Mouse (Mus musculus) hindbrain, embryonic 12.5 days (tissue): ENCODE results near the gene Ngef. TPM values are rescaled to one million over a fixed set of nuclear protein-coding genes. Genes with fewer than 3 reads are reported as not detected.

Experiments
- ATAC-seq: fragments of 200-750 bp; cut with Nextera tagmentation; 2 replicates; pipeline ENCODE4 v1.8.0; 2017; ENCODE audit warnings: moderate TSS enrichment; ENCODE audit not compliant: low FRiP score
- H3K27ac ChIP-seq: fragments of 300-500 bp; sonication (generic); 2 replicates; pipeline ENCODE4 v1.5.1; 2016; ENCODE audit warnings: mild to moderate bottlenecking
- H3K27me3 ChIP-seq: fragments of 300-500 bp; sonication (generic); 2 replicates; pipeline ENCODE4 v1.6.1; 2016; ENCODE audit warnings: mild to moderate bottlenecking
- H3K36me3 ChIP-seq: fragments of 300-500 bp; sonication (generic); 2 replicates; pipeline ENCODE4 v1.6.1; 2016; ENCODE audit warnings: mild to moderate bottlenecking
- H3K4me1 ChIP-seq: fragments of 300-500 bp; sonication (generic); 2 replicates; pipeline ENCODE4 v1.6.1; 2016
- H3K4me2 ChIP-seq: fragments of 300-500 bp; sonication (generic); replicated peaks from 2 replicates; pipeline ENCODE4 v1.6.1; 2016; ENCODE audit warnings: mild to moderate bottlenecking
- H3K4me3 ChIP-seq: fragments of 300-500 bp; sonication (generic); 2 replicates; pipeline ENCODE4 v1.5.1; 2016; ENCODE audit warnings: mild to moderate bottlenecking
- H3K9ac ChIP-seq: fragments of 300-500 bp; sonication (generic); 2 replicates; pipeline ENCODE4 v1.6.1; 2016; ENCODE audit warnings: mild to moderate bottlenecking, moderate library complexity
- H3K9me3 ChIP-seq: fragments of 300-500 bp; sonication (generic); replicated peaks from 2 replicates; pipeline ENCODE4 v1.6.1; 2016; ENCODE audit warnings: mild to moderate bottlenecking
- WGBS: fragments of 180-500 bp; shearing (Covaris S2); methylation state at CpG from one replicate; pipeline ENCODE4 v1.1.7; 2016; 5-methylcytosine and 5-hydroxymethylcytosine counted together
- polyA plus RNA-seq: library from polyadenylated mRNA; unstranded; fragments of >200 nt; fragmentation: Nextera tagmentation; extraction: Ambion mirVana; gene quantifications from 2 replicates; pipeline ENCODE4 v1.2.1, GENCODE M21; 2016

The Ngef gene
- polyA plus RNA-seq, 1 experiment from 2014 or later = 5.9 TPM

DNA sequence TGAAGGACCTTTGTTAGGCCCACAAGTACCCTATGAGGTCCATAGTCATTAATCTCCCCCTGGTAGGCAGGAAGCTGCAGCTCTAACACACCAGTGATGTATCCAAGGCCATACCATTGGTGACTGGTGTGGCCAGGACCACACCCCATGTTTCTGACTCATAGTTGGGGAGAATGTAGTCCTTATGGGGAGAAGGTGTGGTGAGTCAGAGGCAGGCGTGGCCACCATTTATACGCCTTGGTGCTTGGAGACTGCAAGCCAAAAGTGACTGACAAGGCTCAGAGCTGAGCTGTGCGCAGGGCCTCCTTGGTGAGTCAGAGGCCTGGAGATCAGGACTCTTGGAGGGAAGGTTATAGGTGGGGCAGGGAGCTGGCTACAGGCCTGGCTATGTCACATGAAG, 22.7 kb downstream of the Ngef start:
- no peak overlapping the region for H3K9ac ChIP-seq
- no peak overlapping the region for H3K4me2 ChIP-seq
- no peak overlapping the region for H3K4me3 ChIP-seq
- WGBS = 87% methylated on average over 3 of the region's 3 CpGs
- H3K36me3 ChIP-seq = no peaks in the 10 kb centered on the region
- no peak for ATAC-seq
- peaks cover 5% of the 10 kb centered on the region; the same call in 1 of the 2 replicates for H3K4me1 ChIP-seq
- H3K9me3 ChIP-seq = no peaks in the 10 kb centered on the region
- H3K27ac ChIP-seq = no peak overlapping the region
- H3K27me3 ChIP-seq = no peaks in the 10 kb centered on the region

GRCm38 (mm10) chr1:87541614-87542013, 32.1 kb downstream of the Ngef start:
- Histone ChIP-seq H3K27ac (no peak overlapping the region), H3K36me3 (no peaks in the 10 kb centered on the region), H3K4me3 (no peak overlapping the region), H3K4me2 (no peak overlapping the region), H3K27me3 (no peaks in the 10 kb centered on the region), H3K9ac (no peak overlapping the region), H3K9me3 (no peaks in the 10 kb centered on the region), H3K4me1 (peaks cover 9% of the 10 kb centered on the region; the same call in 1 of the 2 replicates)
- 28% methylated on average over 7 of the region's 7 CpGs for WGBS
- ATAC-seq = no peak

DNA sequence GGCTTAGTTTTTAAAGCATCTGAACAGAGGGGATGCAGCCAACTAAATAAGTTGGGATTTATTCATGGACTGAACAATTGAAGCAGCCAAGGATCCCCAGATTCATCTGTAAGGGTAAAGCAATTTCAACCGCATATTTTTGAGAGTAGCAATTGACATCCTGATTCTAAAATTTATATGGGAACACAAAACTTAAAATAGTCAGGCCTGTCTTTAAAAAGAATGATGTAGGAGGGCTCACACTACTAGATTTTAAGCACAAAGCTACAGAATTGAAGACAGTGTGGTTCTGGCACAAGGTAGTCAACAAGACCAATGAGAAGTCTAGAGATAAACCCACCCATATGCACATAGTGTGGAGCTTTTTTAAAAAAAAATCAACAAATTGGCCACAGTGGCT, 36.7 kb downstream of the Ngef start:
- H3K4me1 ChIP-seq = no peaks in the 10 kb centered on the region
- H3K27me3 ChIP-seq = no peaks in the 10 kb centered on the region
- 93% methylated on average over 1 of the region's 1 CpGs for WGBS
- H3K36me3 ChIP-seq = no peaks in the 10 kb centered on the region
- no peak for ATAC-seq
- no peak overlapping the region for H3K4me2 ChIP-seq
- H3K4me3 ChIP-seq = no peak overlapping the region
- H3K9ac ChIP-seq = no peak overlapping the region
- H3K9me3 ChIP-seq = no peaks in the 10 kb centered on the region
- no peak overlapping the region for H3K27ac ChIP-seq

DNA sequence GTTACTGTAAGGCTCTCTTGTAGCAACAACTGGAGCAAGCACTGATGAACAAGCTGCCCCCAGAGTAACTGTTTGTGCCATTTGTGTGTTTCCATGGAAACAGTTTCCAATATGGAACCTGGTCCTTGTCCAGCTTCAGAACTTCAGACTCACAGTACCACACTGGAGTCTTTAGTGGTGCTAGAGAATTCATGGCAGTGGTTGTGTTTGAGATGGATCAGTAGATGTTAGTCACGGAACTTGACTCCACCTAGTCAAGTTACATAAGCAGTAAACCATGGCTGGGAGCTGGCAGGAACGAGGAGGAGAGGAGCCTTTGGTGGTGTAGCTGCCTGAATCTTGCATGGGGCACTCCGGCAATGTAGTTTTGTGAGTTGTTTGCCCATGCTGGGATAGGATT, 39.6 kb downstream of the Ngef start:
- H3K27me3 ChIP-seq = no peaks in the 10 kb centered on the region
- H3K4me1 ChIP-seq = no peaks in the 10 kb centered on the region
- no peak overlapping the region for H3K4me2 ChIP-seq
- H3K36me3 ChIP-seq = no peaks in the 10 kb centered on the region
- no peaks in the 10 kb centered on the region for H3K9me3 ChIP-seq
- ATAC-seq = no peak
- 87% methylated on average over 3 of the region's 3 CpGs for WGBS
- no peak overlapping the region for H3K9ac ChIP-seq
- no peak overlapping the region for H3K27ac ChIP-seq
- H3K4me3 ChIP-seq = no peak overlapping the region

DNA sequence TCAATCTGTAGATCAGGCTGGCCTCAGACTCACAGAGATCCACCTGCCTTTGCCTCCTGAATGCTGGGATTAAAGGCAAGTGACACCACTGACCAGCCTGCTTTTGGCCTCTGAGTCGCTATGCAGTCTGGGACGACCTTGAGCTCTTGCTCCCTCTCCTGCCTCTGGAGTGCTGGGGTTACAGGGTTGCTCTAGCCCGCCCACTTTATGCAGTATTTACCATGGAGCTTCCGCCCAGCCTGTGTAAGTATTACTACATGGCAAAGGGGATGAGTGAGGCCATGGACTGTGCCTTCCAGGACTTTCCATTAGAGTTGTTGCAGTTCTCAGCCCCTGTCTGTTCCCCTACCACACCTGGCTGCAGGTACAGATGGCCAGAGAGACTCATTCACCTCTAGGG, 41.3 kb downstream of the Ngef start:
- H3K4me2 ChIP-seq = no peak overlapping the region
- no peak for ATAC-seq
- H3K9me3 ChIP-seq = no peaks in the 10 kb centered on the region
- no peak overlapping the region for H3K27ac ChIP-seq
- H3K36me3 ChIP-seq = no peaks in the 10 kb centered on the region
- WGBS = 73% methylated on average over 4 of the region's 4 CpGs
- H3K4me1 ChIP-seq = no peaks in the 10 kb centered on the region
- no peak overlapping the region for H3K9ac ChIP-seq
- H3K27me3 ChIP-seq = no peaks in the 10 kb centered on the region
- H3K4me3 ChIP-seq = no peak overlapping the region

DNA sequence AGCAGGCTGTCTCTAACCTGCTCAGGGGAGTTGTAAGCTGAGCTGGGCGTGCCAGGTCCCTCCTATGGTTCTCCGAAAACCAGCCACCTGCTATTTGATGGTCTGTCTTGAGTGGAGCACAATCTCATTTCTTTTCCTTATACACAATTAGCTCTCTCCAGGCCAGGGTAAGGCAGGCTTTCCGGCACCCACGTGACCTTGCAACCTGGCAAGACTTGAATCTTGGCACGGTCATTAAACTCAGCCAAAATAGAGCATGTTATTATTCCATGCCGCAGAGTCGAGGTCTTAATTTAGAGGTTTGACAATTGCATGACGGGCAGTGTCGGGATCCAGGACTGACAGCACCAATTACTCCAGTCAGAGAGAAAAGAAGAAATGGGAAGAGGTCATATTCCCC, 46.5 kb downstream of the Ngef start:
- 77% methylated on average over 9 of the region's 9 CpGs for WGBS
- H3K27ac ChIP-seq = no peak overlapping the region
- H3K9me3 ChIP-seq = no peaks in the 10 kb centered on the region
- no peaks in the 10 kb centered on the region for H3K36me3 ChIP-seq
- H3K27me3 ChIP-seq = no peaks in the 10 kb centered on the region
- ATAC-seq = no peak
- no peaks in the 10 kb centered on the region for H3K4me1 ChIP-seq
- no peak overlapping the region for H3K4me2 ChIP-seq
- no peak overlapping the region for H3K4me3 ChIP-seq
- H3K9ac ChIP-seq = no peak overlapping the region

GRCm38 (mm10) chr1:87525041-87525440, 48.6 kb downstream of the Ngef start:
- H3K4me1 ChIP-seq = no peaks in the 10 kb centered on the region
- ATAC-seq = no peak
- 90% methylated on average over 7 of the region's 7 CpGs for WGBS

DNA sequence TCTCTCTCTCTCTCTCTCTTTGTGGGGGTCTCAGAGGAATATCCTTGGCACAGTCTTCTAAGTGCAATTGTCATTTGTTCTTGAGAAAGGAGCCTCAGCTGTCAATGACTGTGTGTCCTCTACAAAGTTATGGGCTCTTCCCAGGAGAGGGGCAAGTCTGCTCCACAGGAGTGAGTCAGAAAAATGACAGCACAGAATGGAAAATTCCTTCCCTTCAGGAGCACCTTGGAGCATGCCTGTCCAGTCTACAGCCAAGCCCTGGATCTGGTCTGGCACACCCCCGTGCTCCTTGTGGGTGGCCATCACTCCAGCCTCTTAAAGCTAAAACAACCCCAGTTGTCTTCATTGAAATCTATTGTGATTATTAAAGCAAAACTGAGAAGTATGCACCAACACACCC, 52.1 kb downstream of the Ngef start:
- H3K4me1 ChIP-seq = no peaks in the 10 kb centered on the region
- no peak for ATAC-seq
- H3K27ac ChIP-seq = no peak overlapping the region
- no peaks in the 10 kb centered on the region for H3K36me3 ChIP-seq
- no peak overlapping the region for H3K9ac ChIP-seq
- H3K4me2 ChIP-seq = no peak overlapping the region
- H3K27me3 ChIP-seq = peaks cover 5% of the 10 kb centered on the region; the same call in 1 of the 2 replicates
- no peak overlapping the region for H3K4me3 ChIP-seq
- 76% methylated on average over 1 of the region's 1 CpGs for WGBS
- H3K9me3 ChIP-seq = no peaks in the 10 kb centered on the region

More at GRCm38 (mm10) chr1:87525041-87525440, 48.6 kb downstream of the Ngef start:
- no peak overlapping the region for H3K9ac ChIP-seq
- H3K9me3 ChIP-seq = no peaks in the 10 kb centered on the region
- no peak overlapping the region for H3K4me2 ChIP-seq
- no peak overlapping the region for H3K4me3 ChIP-seq
- no peak overlapping the region for H3K27ac ChIP-seq
- H3K27me3 ChIP-seq = peaks cover 5% of the 10 kb centered on the region; the same call in 1 of the 2 replicates
- H3K36me3 ChIP-seq = no peaks in the 10 kb centered on the region

DNA sequence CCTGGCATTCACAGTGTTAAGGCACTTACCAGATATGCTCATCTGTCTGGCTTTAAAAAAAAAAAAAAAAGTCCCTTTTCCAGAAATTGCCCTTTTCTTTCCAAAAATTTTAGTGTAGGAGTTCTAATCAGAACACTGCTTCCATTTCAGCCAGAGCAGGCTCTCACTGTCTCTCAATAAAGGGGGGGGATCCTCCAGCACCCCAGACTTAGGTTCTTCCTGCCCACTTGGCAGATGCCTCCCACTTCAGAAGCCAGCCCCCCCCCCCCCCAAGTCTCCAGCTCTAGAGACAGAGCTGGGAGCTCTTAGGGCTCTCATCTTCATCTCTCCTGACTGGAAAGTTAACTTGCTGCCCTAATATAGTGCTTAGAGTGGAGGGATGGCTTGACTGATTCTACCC, 53.2 kb downstream of the Ngef start:
- Histone ChIP-seq H3K9ac (0 out of 2 replicates have a peak overlapping the region, but pooled peaks have one; percentile 8), H3K4me1 (no peaks in the 10 kb centered on the region), H3K4me3 (no peak overlapping the region), H3K27me3 (peaks cover 5% of the 10 kb centered on the region; the same call in 1 of the 2 replicates), H3K36me3 (no peaks in the 10 kb centered on the region), H3K4me2 (0 out of 2 replicates have a peak overlapping the region, but pooled peaks have one; percentile 11), H3K9me3 (no peaks in the 10 kb centered on the region), H3K27ac (no peak overlapping the region)
- ATAC-seq = no peak

GRCm38 (mm10) chr1:87510845-87511244, 62.8 kb downstream of the Ngef start:
- Histone ChIP-seq H3K9me3 (no peaks in the 10 kb centered on the region), H3K9ac (no peak overlapping the region), H3K27ac (no peak overlapping the region), H3K4me1 (peaks cover 12% of the 10 kb centered on the region), H3K36me3 (no peaks in the 10 kb centered on the region), H3K4me3 (peak overlapping the region; percentile 71; the same call in 1 of the 2 replicates), H3K4me2 (peak overlapping the region; percentile 88), H3K27me3 (peaks cover 43% of the 10 kb centered on the region)
- no peak for ATAC-seq
- 33% methylated on average over 5 of the region's 5 CpGs for WGBS

DNA sequence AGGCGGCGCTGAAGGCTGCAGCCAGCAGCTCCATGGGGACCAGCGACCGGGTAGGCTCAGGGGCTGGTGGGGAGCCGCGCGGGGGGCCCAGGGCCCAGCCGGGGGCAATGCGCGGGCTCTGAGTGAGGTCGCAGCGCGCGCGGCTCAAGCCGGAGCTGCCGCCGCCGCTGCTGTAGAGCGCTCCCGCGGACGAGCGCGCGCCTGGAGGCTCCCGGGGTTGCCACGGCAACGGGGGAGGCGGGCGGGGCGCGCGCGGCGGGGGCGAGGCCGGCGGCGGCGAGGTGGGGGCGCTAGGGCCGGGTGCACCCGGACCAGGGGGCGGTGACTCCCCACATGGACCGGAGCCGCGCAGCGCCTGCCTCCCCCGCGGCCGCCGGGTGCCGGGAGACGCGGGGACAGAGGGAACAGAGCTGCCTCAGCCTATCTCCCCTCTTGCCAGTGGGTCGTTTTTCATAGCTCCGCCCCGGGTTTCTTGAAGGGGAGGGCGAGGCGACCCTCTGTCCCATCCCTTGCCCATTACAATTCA, 63.4 kb downstream of the Ngef start:
- H3K9me3 ChIP-seq = no peaks in the 10 kb centered on the region
- peaks cover 12% of the 10 kb centered on the region for H3K4me1 ChIP-seq
- WGBS = 2% methylated on average over 33 of the region's 61 CpGs
- ATAC-seq = peak; percentile 90
- H3K36me3 ChIP-seq = no peaks in the 10 kb centered on the region
- peak overlapping the region; percentile 88 for H3K4me2 ChIP-seq
- no peak overlapping the region for H3K27ac ChIP-seq
- H3K9ac ChIP-seq = peak overlapping the region; percentile 73
- H3K27me3 ChIP-seq = peaks cover 43% of the 10 kb centered on the region
- H3K4me3 ChIP-seq = peak overlapping the region; percentile 71

GRCm38 (mm10) chr1:87509561-87510165, 64.0 kb downstream of the Ngef start, which contains the start of gene Neu2:
Gene Neu2 (plus strand): TSS chr1:87509889.
- H3K27me3 ChIP-seq = peaks cover 43% of the 10 kb centered on the region
- ATAC-seq = peak; percentile 14
- peak within 1 kb of the TSS; percentile 88 for H3K4me2 ChIP-seq
- peak within 1 kb of the TSS; percentile 73 for H3K9ac ChIP-seq
- H3K27ac ChIP-seq = no peak within 1 kb of the TSS
- H3K36me3 ChIP-seq = no peaks in the 10 kb centered on the region
- under 1% methylated on average over 53 of the region's 56 CpGs for WGBS
- H3K9me3 ChIP-seq = no peaks in the 10 kb centered on the region
- H3K4me1 ChIP-seq = peaks cover 12% of the 10 kb centered on the region
- peak within 1 kb of the TSS; percentile 71 for H3K4me3 ChIP-seq
